Mouse (Mus musculus) thymus, postnatal 10 days (tissue): ENCODE data around the gene Osbpl6.
"Not testable (repeated sequence)": the region's sequence is repeated elsewhere in the genome, so short reads cannot be mapped to it uniquely, and the experiment has no call there.

Experiments used
- DNase-seq, 2 experiments: peaks; one replicate each; pipeline ENCODE4 v3.0.0; 2021; ENCODE audit warnings: low spot score in 2 of 2

The Osbpl6 gene

DNA sequence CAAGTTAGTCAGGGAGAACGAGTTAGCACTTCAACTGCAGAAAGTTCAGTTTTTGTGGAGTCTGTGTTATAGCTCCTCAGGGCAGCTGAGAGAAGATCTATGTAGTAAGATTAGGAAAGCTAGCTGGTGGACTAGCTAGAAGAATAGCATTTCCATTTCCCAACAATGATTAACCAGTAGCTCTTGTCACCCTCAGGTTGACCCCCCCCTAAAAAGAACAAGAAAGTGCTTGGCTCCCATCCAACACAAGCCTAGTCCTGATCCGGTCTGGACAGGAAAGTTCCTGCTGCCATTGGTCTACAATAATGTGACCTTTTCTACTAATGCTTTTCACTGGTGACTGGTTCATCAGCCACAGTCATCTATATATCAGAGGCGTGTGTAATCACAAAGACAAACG, 157.6 kb downstream of the Osbpl6 start:
- no peak for DNase-seq

DNA sequence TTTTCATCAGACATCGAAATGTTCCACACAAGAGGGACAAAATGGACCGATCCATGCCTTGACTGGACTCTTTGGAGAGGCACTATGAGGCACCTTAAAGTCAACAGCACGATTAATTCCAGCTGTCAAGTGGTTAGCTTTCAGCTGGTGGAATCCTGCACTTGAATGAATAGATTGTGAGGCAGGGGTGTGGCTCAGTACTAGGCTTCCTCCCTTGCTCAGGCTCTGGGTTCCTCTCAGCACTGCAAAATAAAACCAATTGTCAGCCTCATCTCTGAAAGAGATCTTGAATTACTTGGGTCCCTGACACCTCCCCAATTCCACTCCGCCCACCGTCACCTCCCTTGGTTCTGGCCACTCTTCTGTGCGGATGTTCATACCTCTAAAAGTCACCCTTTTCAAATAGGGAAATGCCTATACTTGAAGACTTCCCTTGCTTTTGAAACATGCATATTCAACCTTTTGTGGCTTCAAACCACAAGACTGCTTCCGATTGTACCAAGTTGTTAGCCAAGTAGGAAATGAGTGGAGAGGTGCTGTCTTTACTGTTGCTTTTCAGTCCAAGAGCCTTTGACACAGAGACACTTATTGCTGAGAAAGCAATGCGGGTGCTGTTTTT, 160.7 kb downstream of the Osbpl6 start:
- DNase-seq = no peak

DNA sequence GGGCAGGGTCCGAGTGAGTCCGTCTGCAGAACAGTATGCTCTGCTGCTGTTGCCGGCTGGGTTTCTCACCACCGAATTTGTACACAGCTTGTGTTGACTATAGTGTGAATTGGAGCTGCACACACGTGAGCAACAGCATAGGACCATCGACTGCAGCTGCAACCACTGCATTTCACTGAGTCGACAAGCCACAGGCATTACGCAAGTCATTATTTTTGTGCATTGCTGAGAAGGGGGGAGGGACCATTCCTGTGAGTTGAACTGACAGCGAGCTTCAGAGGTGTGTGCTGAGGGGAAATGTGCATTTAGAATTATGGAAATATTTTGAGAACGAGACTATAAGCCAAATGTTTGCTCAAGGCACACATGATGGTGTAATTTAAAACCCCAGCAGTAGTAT, 165.2 kb downstream of the Osbpl6 start:
- no peak for DNase-seq

DNA sequence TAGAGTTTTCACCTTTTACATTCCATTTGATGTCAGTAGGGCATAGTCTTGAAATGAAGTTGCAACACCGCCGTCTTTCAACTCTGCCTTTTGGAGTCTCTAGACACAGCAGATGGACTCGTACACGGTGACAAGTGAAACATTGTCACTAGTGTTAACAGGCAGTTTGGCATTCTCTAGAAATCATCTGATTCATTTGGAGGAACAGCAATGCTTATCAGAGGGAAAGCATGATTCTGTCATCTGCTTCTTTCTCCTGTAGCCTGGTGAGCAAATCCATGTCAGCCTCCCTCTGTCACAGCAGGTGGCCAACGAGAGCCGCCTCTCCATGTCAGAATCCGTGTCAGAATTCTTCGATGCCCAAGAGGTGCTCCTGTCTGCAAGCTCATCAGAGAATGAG, 172.6 kb downstream of the Osbpl6 start:
- DNase-seq = no peak

DNA sequence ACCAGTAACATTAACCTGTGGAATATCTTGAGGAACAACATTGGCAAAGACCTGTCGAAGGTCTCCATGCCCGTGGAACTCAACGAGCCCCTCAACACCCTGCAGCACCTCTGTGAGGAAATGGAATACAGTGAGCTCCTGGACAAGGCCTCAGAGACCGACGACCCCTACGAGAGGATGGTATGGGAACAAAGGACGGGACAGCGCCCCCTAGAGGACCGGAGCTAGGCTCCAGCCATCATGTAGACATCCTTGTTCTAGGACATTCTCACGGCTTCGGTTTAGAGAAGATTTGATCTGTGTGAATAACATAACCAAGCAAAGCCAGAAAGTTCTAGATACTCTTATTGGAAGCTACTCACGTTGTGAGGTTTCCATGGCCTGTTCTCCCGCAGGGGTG, 178.8 kb downstream of the Osbpl6 start:
- no peak for DNase-seq

- no peak for DNase-seq
Measured at GRCm38 (mm10) chr2:76586906-76587305, 180.6 kb downstream of the Osbpl6 start.

- DNase-seq = no peak
Measured at GRCm38 (mm10) chr2:76590221-76590620, 183.9 kb downstream of the Osbpl6 start.

GRCm38 (mm10) chr2:76592401-76592924, 186.2 kb downstream of the Osbpl6 start:
- no peak for DNase-seq

GRCm38 (mm10) chr2:76597521-76597920, 191.2 kb downstream of the Osbpl6 start:
- no peak for DNase-seq

DNA sequence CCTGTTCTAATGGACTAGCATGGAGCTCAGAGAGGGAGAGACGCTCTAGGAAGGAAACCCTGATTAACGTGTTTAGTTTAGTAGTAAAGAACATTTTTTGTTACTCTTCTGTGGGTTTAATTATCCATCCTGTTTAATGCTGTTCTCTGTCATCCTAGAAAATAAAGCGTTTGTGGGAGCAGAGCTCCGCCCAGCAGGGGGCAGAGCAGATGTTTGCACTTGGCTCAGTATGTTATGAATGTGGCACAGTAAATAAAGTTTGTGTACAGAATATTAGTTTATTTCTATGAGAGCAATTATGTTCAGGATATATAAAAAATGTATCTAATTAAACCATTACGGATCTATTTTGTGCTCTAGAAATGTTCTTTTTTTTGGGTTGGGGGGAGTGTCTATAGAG, 192.9 kb downstream of the Osbpl6 start:
- no peak for DNase-seq

- DNase-seq = no peak
Measured at GRCm38 (mm10) chr2:76602256-76602655, 195.9 kb downstream of the Osbpl6 start.

DNA sequence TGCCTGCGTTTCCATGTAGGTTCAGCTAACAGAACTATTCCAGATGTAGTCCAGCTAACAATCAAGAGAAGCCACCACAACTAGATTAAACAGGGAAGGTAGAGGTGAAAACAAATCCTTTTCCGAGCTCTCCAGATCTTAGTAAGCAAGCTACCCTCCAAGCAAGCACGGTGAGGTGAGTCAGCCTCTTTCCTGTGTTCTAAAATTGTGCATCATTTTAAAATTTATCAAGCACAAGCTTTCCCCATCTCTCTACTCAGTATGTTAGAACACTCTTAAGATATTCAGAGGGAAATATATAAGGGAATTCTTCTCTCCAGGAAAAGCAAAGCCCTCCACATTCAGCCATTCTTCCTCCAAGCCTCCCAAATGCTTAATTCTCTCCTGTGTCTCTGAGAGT, 200.4 kb downstream of the Osbpl6 start:
- no peak for DNase-seq

- DNase-seq = no peak
Measured at GRCm38 (mm10) chr2:76610326-76611104, 204.2 kb downstream of the Osbpl6 start.

GRCm38 (mm10) chr2:76611996-76612395, 205.7 kb downstream of the Osbpl6 start:
- DNase-seq = no peak

DNA sequence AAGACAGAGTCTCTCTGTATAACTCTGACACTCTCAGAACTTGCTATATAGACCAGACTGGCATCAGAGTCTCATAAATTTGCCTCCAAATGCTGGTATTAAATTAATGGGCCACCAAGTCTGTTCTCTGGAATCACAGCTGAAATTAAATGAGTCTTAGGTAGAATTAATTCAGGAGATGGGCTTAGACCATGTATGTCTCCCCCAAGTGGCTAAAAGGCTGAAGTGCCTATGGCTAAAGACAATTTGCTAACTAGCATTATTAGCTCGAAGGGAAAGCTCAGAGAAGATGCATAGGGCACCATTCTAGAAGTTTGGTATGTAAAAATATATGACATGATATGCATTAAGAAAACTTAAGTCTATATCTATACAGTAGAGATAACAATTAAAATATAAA, 211.8 kb downstream of the Osbpl6 start:
- peak in 1 of 2 experiments; percentile 6 for DNase-seq

DNA sequence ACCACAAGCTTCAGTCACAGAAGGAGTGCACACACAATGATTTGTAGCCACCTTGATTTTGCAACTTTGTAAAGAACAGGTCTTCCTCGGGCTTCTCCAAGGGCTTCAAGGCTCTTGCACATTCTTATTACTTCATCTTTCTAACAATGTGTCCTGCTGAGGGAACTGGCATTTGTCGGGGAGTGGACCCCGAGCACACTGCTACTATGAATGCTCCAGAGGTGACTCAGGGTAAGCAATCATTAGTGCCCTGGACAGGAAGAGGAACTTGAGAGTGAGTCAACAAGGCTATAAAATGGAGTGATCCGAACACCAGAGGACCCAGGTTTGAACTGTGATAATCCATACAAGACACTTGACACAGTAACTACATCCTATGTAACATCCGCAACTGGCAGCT, 213.9 kb downstream of the Osbpl6 start:
- no peak for DNase-seq

- no peak for DNase-seq
Measured at GRCm38 (mm10) chr2:76621724-76622123, 215.4 kb downstream of the Osbpl6 start.

- DNase-seq = not testable (repeated sequence)
Measured at GRCm38 (mm10) chr2:76622316-76622715, 216.0 kb downstream of the Osbpl6 start.

DNA sequence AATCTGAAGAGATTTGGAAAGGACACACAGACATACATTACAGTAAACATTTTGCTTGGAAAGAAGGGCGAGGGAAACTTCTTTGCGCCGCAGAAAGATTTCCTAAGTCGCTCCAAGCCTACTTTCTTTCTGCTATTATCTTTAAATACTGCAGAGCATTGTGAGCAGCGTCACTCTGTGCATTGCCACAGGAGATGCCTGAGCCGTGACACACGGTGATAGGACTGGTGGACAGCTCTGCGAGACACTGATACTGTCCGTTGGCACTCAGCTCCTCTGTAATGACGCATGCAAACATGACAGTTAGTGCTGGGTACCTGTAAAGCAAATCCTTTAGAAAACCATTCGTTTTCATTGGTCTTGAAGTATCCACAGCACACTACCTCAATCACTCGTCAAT, 224.0 kb downstream of the Osbpl6 start:
- no peak for DNase-seq

- DNase-seq = no peak
Measured at GRCm38 (mm10) chr2:76631600-76631999, 225.3 kb downstream of the Osbpl6 start.

DNA sequence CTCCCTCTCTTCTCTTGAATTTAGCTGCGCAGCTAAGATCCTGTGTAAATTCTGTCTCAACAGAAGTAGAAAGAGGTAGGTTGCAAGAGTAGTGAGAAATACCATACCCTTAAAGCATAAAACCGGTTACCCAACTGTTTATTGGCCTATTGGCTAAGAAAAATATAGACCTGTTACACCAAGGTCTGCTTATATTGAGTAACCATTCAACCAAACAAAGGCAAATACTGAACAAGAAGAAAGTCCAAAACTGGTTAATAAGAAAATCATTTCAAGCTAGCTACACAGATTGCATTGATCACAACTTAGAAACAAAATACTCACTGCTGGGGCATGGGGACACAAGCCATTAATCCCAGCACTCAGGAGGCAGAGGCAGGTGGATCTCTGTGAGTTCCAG, 233.3 kb downstream of the Osbpl6 start:
- no peak for DNase-seq

GRCm38 (mm10) chr2:76643801-76644200, 237.5 kb downstream of the Osbpl6 start:
- no peak for DNase-seq

DNA sequence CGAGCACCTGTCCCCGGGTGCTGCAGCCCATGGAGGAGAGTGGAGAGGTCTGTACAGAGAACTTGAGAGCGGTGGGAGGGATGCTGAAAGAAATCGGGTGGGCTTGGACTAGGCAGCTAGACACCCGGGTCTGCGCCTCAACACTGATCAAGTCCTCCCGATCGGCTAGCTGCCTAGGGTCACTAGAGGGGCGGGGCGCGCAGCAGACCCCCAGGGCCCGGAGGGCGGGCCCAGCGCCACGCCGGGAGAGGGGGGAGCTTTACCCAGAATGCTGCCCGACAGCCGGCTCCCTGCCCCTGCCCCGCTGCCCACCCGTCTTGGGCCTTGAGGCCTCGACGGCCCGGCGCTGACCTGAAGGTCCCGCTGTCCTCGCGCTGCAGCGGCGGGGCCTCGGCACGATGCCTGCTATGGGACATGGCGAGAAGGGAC, 241.1 kb downstream of the Osbpl6 start:
- DNase-seq = peak in 1 of 2 experiments; percentile 15
